Mouse (Mus musculus) E14TG2a.4 (cell line): ENCODE data around the gene Zswim5.

ENCODE experiments used
- CTCF ChIP-seq: conservative IDR thresholded peaks from 2 replicates; pipeline ENCODE4 v1.5.1; 2014; ENCODE audit warnings: low read length
- POU5F1 ChIP-seq: IDR thresholded peaks from 2 replicates; pipeline ENCODE4 v1.6.1; 2014; ENCODE audit warnings: low read length, borderline replicate concordance

DNA sequence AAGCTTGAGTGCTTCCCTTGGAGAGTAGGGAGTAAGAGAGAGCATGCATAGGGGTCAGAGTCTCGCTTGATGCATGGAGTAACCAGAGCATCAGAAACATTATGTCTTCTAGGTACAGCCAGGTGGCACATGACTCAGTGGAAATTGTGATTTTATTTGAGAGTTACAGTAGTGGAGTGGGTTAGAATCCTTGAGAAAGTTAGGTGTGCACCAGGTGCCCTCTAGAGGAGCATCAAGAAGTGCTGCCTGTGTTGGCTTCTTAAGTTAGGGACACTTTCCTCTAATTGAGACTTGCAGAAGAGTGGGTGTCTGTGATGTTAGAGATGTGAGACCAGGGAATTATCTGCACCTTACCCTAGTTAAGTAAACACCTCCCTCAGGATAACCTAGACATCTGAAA is 153.9 kb downstream of the Zswim5 start:
- TF ChIP-seq CTCF: no peak
- TF ChIP-seq POU5F1: no peak
